ENCODE assay signal across 14 mouse cellular contexts in the genomic region with DNA sequence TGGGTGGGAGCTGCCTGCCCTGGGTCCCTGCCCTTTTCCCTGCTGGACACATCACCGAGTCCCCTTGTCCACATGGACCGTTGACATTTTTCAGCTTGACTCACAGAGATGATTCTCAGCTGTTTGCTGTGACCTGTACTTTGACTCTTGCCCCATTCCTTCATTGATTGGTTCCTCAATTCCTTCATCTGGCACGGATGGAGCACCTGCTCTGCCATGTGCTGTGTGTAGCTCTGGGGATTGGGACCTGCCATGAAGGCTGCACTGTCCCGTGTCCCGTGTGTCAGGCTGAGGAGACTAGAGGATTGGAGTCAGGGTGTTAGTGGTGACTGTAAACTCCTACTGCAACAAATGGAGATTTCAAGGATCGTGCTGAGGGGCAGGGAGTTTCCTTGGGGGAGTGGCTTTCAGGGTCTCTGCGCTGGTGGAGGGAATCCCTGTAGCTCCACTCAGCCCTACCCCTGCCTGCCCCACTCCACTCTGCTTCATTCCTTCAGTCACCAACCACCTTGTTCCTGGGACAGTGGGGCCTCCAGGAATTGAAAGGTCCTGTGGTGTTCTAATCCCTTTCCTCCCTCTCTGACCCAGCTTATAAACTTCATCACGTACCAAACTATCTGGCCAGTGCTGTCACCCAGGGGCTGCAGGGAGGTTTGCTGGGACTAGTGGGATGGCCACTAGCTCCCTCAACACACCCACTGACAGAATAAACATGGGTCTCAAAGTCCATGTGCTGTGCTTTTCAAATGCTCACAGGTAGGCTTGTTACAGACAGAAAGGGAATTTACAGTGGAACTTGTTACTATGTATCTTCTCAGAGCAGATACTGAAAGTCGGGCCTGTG. TPM values are rescaled to one million over a fixed set of nuclear protein-coding genes. Genes with fewer than 3 reads are reported as not detected.
A peak's percentile ranks its signal among the peaks of the same experiment; 100 is the strongest.
DNase-seq lines count a peak whose midpoint lies in the region; ATAC-seq and TF ChIP-seq lines count a peak whose summit lies in the region.
"Had no signal": no experiment of that assay in that cellular context is flagged by ENCODE, and none has a peak within 500 bp of the region (broad histone marks: within the 10 kb centered on the region; RNA-seq: fewer than 3 reads in every experiment).

No protein-coding gene starts in this region.

- no peaks in the 10 kb centered on the region for H3K27me3 ChIP-seq in kidney, adult 2 months (replicated peaks; ENCODE audit: control insufficient read depth, insufficient read depth, low read length)
- no peaks in the 10 kb centered on the region for H3K27me3 ChIP-seq in kidney, embryonic 15.5 days
- H3K27me3 ChIP-seq in CH12.LX (replicated peaks) = no peaks in the 10 kb centered on the region
- H3K27me3 ChIP-seq in liver, postnatal 0 days (ENCODE audit: insufficient read depth, low read length) = no peaks in the 10 kb centered on the region
- no peaks in the 10 kb centered on the region for H3K27me3 ChIP-seq in kidney, embryonic 14.5 days (ENCODE audit: control insufficient read depth, insufficient read depth, low read length)
- H3K27me3 ChIP-seq: embryonic facial prominence, embryonic 13.5 days; forebrain, embryonic 13.5 days; limb, embryonic 12.5 days had no signal

- no peak for TF ChIP-seq POLR2A in kidney, adult 2 months (IDR thresholded peaks at IDR 0.05; ENCODE audit: low read depth, low read length)
- peak; percentile 52 for TF ChIP-seq POLR2A in CH12.LX (IDR thresholded peaks at IDR 0.05; ENCODE audit: low read depth, low read length)
- TF ChIP-seq POLR2A in bone marrow macrophage, adult 2 months (IDR thresholded peaks at IDR 0.05; ENCODE audit: borderline replicate concordance, low read depth, low read length) = no peak

- no peak overlapping the region for H3K4me3 ChIP-seq in kidney, adult 2 months (ENCODE audit: insufficient read depth, low read depth, low read length)
- no peak overlapping the region for H3K4me3 ChIP-seq in kidney, embryonic 15.5 days (replicated peaks)
- H3K4me3 ChIP-seq in CH12.LX (replicated peaks in 1 of 3; ENCODE audit: low read depth in 2 of 3, low read length in 2 of 3, poor library complexity in 1 of 3) = peak overlapping the region; percentile 55 to 96 (median 83)
- H3K4me3 ChIP-seq in bone marrow macrophage, adult 2 months (ENCODE audit: insufficient read depth, low read length) = peak overlapping the region; percentile 43
- no peak overlapping the region for H3K4me3 ChIP-seq in liver, postnatal 0 days (ENCODE audit: low read depth, low read length)
- H3K4me3 ChIP-seq in kidney, embryonic 14.5 days (ENCODE audit: low read length) = no peak overlapping the region
- H3K4me3 ChIP-seq: embryonic facial prominence, embryonic 13.5 days; forebrain, embryonic 13.5 days; limb, embryonic 12.5 days had no signal

- H3K9me3 ChIP-seq in kidney, embryonic 15.5 days (replicated peaks) = no peaks in the 10 kb centered on the region
- H3K9me3 ChIP-seq in CH12.LX (replicated peaks; ENCODE audit: low read length) = no peaks in the 10 kb centered on the region
- no peaks in the 10 kb centered on the region for H3K9me3 ChIP-seq in liver, postnatal 0 days (ENCODE audit: low read length)
- no peaks in the 10 kb centered on the region for H3K9me3 ChIP-seq in kidney, embryonic 14.5 days (ENCODE audit: control insufficient read depth, low read length)
- H3K9me3 ChIP-seq: embryonic facial prominence, embryonic 13.5 days; forebrain, embryonic 13.5 days; limb, embryonic 12.5 days had no signal

- no peak overlapping the region for H3K4me2 ChIP-seq in kidney, embryonic 15.5 days
- H3K4me2 ChIP-seq in CH12.LX (ENCODE audit: insufficient read depth, low read depth, poor library complexity, severe bottlenecking) = peak overlapping the region; percentile 94
- peak overlapping the region; percentile 61 for H3K4me2 ChIP-seq in liver, postnatal 0 days (ENCODE audit: low read depth, low read length)
- no peak overlapping the region for H3K4me2 ChIP-seq in kidney, embryonic 14.5 days (replicated peaks; ENCODE audit: low read depth, low read length)
- H3K4me2 ChIP-seq: embryonic facial prominence, embryonic 13.5 days; forebrain, embryonic 13.5 days; limb, embryonic 12.5 days had no signal

- peaks cover 79% of the 10 kb centered on the region for H3K79me2 ChIP-seq in CH12.LX (replicated peaks; ENCODE audit: control insufficient read depth, extremely low read depth, insufficient read depth, poor library complexity, severe bottlenecking)

- WGBS in kidney, adult 2 months = 46% methylated on average over 9 of the region's 9 CpGs
- WGBS in kidney, embryonic 15.5 days = 63% methylated on average over 9 of the region's 9 CpGs
- 41% methylated on average over 9 of the region's 9 CpGs for WGBS in liver, postnatal 0 days (ENCODE audit: insufficient replicate concordance)
- 56% methylated on average over 9 of the region's 9 CpGs for WGBS in kidney, embryonic 14.5 days

- peak; percentile 41 for DNase-seq in kidney, adult 2 months
- no peak for DNase-seq in CH12.LX (ENCODE audit: extremely low read depth)
- peak; percentile 63 for DNase-seq in liver, postnatal 0 days
- DNase-seq in cerebellum, adult 18-20 months = no peak
- DNase-seq: cerebellum, postnatal 25 days; gastrocnemius, postnatal 14 days; kidney, postnatal 10 days; thymus, postnatal 25 days had no signal

- H3K36me3 ChIP-seq in kidney, adult 2 months (ENCODE audit: control insufficient read depth, insufficient read depth, low read length) = no peaks in the 10 kb centered on the region
- no peaks in the 10 kb centered on the region for H3K36me3 ChIP-seq in kidney, embryonic 15.5 days
- H3K36me3 ChIP-seq in CH12.LX (replicated peaks in 1 of 2; ENCODE audit: control insufficient read depth in 1 of 2, insufficient read depth in 1 of 2, low read length in 1 of 2) = peaks cover 12 to 49% of the 10 kb centered on the region in 2 experiments
- H3K36me3 ChIP-seq in liver, postnatal 0 days (replicated peaks; ENCODE audit: insufficient read depth, low read length) = no peaks in the 10 kb centered on the region
- no peaks in the 10 kb centered on the region for H3K36me3 ChIP-seq in kidney, embryonic 14.5 days (ENCODE audit: control insufficient read depth, insufficient read depth, low read length)

- TF ChIP-seq EP300 in CH12.LX (IDR thresholded peaks at IDR 0.05; ENCODE audit: low read length) = no peak
- TF ChIP-seq EP300 in liver, postnatal 0 days (IDR thresholded peaks at IDR 0.05; ENCODE audit: low read depth) = peak; percentile 69

- H3K4me1 ChIP-seq in kidney, adult 2 months (ENCODE audit: control insufficient read depth, insufficient read depth, low read length) = peaks cover 36% of the 10 kb centered on the region
- peaks cover 43% of the 10 kb centered on the region for H3K4me1 ChIP-seq in kidney, embryonic 15.5 days
- H3K4me1 ChIP-seq in CH12.LX (ENCODE audit: control insufficient read depth in 1 of 2, insufficient read depth in 2 of 2) = peaks cover 53 to 67% of the 10 kb centered on the region in 2 experiments
- peaks cover 66% of the 10 kb centered on the region for H3K4me1 ChIP-seq in bone marrow macrophage, adult 2 months (ENCODE audit: control insufficient read depth, insufficient read depth, low read length)
- peaks cover 70% of the 10 kb centered on the region for H3K4me1 ChIP-seq in liver, postnatal 0 days (ENCODE audit: insufficient read depth)
- H3K4me1 ChIP-seq in kidney, embryonic 14.5 days (ENCODE audit: control insufficient read depth, insufficient read depth, low read length) = peaks cover 15% of the 10 kb centered on the region

- in situ Hi-C loops in CH12.LX (cut with MboI; ENCODE audit: low pct_ligation_motif_present, low pct_unique_long_range_greater_than_20kb, low sequenced_read_pairs) = no loop called here

- dilution Hi-C loops in CH12.LX (cut with MboI; ENCODE audit: extremely low pct_ligation_motif_present, extremely low pct_unique_long_range_greater_than_20kb, low sequenced_read_pairs) = no loop called here

- no peak for TF ChIP-seq RAD21 in CH12.LX (IDR thresholded peaks at IDR 0.05; ENCODE audit: low read depth, low read length)

- ATAC-seq in kidney, embryonic 15.5 days (replicated peaks; ENCODE audit: low FRiP score) = no peak
- peak; percentile 82 for ATAC-seq in liver, postnatal 0 days
- ATAC-seq in kidney, embryonic 14.5 days (ENCODE audit: low FRiP score, low TSS enrichment) = no peak
- ATAC-seq: forebrain, embryonic 13.5 days had no signal

- no peak overlapping the region for H3K9ac ChIP-seq in kidney, embryonic 15.5 days
- H3K9ac ChIP-seq in CH12.LX (ENCODE audit: insufficient read depth, low read depth) = peak overlapping the region; percentile 97
- peak overlapping the region; percentile 40 for H3K9ac ChIP-seq in liver, postnatal 0 days (replicated peaks)
- no peak overlapping the region for H3K9ac ChIP-seq in kidney, embryonic 14.5 days (ENCODE audit: low read depth, low read length)
- H3K9ac ChIP-seq: embryonic facial prominence, embryonic 13.5 days; limb, embryonic 12.5 days had no signal

- TF ChIP-seq CTCF in kidney, adult 2 months (conservative IDR thresholded peaks at IDR 0.05; ENCODE audit: insufficient read depth, insufficient read length, low read depth, low read length) = no peak
- no peak for TF ChIP-seq CTCF in CH12.LX (conservative IDR thresholded peaks at IDR 0.05 in 1 of 2, IDR thresholded peaks at IDR 0.05 in 1 of 2; ENCODE audit: low read depth in 2 of 2, low read length in 2 of 2)
- TF ChIP-seq CTCF in bone marrow macrophage, adult 2 months (IDR thresholded peaks at IDR 0.05; ENCODE audit: low read depth, low read length) = no peak
- no peak for TF ChIP-seq CTCF in liver, postnatal 0 days (IDR thresholded peaks at IDR 0.05; ENCODE audit: low read depth)

- H3K27ac ChIP-seq in kidney, adult 2 months (ENCODE audit: insufficient read depth, low read depth, low read length) = no peak overlapping the region
- H3K27ac ChIP-seq in kidney, embryonic 15.5 days = no peak overlapping the region
- H3K27ac ChIP-seq in CH12.LX (ENCODE audit: insufficient read depth, low read depth) = peak overlapping the region; percentile 99
- peak overlapping the region; percentile 94 for H3K27ac ChIP-seq in bone marrow macrophage, adult 2 months (ENCODE audit: insufficient read depth, low read depth, low read length)
- H3K27ac ChIP-seq in liver, postnatal 0 days (ENCODE audit: low read depth) = peak overlapping the region; percentile 95
- H3K27ac ChIP-seq in kidney, embryonic 14.5 days (ENCODE audit: low read depth, low read length) = no peak overlapping the region
- H3K27ac ChIP-seq: embryonic facial prominence, embryonic 13.5 days; forebrain, embryonic 13.5 days; limb, embryonic 12.5 days had no signal

TF ChIP-seq in CH12.LX, 34 proteins besides CTCF, POLR2A, EP300 and RAD21 (continues in another document):
- no peak for TF ChIP-seq ZNF384 (IDR thresholded peaks at IDR 0.05; ENCODE audit: low read depth, low read length)

RNA-seq across cellular contexts. Expression of gene Rapgef1, which starts 3.9 kb away (rescaled TPM):
- 38.9 and 41.7 TPM in 2 replicates for polyA plus RNA-seq in kidney, adult 2 months (2012; rRNA removed)
- 12.4 and 13.8 TPM in 2 replicates for polyA plus RNA-seq in kidney, embryonic 15.5 days (2015; fragmentation: Nextera tagmentation; extraction: Ambion mirVana)
- total RNA-seq in CH12.LX (2012; rRNA removed) (149 and 185 TPM in 2 replicates), CH12.LX (2014; rRNA removed) (84.0 and 86.5 TPM in 2 replicates)
- polyA plus RNA-seq in CH12.LX (2012; ENCODE audit: insufficient read length, low read depth) = 143 and 170 TPM in 2 replicates
- polyA plus RNA-seq in bone marrow macrophage, adult 2 months (2012; ENCODE audit: insufficient read depth, insufficient read length, missing spikeins) = 20.5 and 23.6 TPM in 2 replicates
- 4.8 and 5.1 TPM in 2 replicates for polyA plus RNA-seq in liver, postnatal 0 days (2015; fragmentation: Nextera tagmentation; extraction: Ambion mirVana)
- 11.2 and 16.6 TPM in 2 replicates for polyA plus RNA-seq in kidney, embryonic 14.5 days (2014; fragmentation: Nextera tagmentation; extraction: Ambion mirVana)

Comparison
In these comparisons a context has a peak if more than half of its experiments do, and no peak if none do; other contexts are left out.
1. DNase-seq: peak in kidney, adult 2 months (single experiment) and liver, postnatal 0 days (single experiment); none in CH12.LX (single experiment) and cerebellum, adult 18-20 months (0 of 2).
2. H3K27ac ChIP-seq: peak in CH12.LX (single experiment), bone marrow macrophage, adult 2 months (single experiment) and liver, postnatal 0 days (single experiment); none in kidney, adult 2 months (single experiment), kidney, embryonic 15.5 days (single experiment) and kidney, embryonic 14.5 days (single experiment).
3. H3K4me3 ChIP-seq: peak in CH12.LX (3 of 3) and bone marrow macrophage, adult 2 months (single experiment); none in kidney, adult 2 months (single experiment), kidney, embryonic 15.5 days (single experiment), liver, postnatal 0 days (single experiment) and kidney, embryonic 14.5 days (single experiment).
4. H3K4me2 ChIP-seq: peak in CH12.LX (single experiment) and liver, postnatal 0 days (single experiment); none in kidney, embryonic 15.5 days (single experiment) and kidney, embryonic 14.5 days (single experiment).
5. H3K9ac ChIP-seq: peak in CH12.LX (single experiment) and liver, postnatal 0 days (single experiment); none in kidney, embryonic 15.5 days (single experiment) and kidney, embryonic 14.5 days (single experiment).